Mouse (Mus musculus) CH12.LX (cell line): Measurements from ENCODE around the gene Pik3c2b. TPM values are rescaled to one million over a fixed set of nuclear protein-coding genes. Genes with fewer than 3 reads are reported as not detected.
A peak's percentile ranks its signal among the peaks of the same experiment; 100 is the strongest.

ENCODE experiments used
- DNase-seq: peaks from one replicate; pipeline ENCODE4 v3.0.0-alpha.2; 2013; ENCODE audit errors: extremely low read depth
- H3K27ac ChIP-seq: 2 replicates; pipeline ENCODE4 v1.5.1; 2012; ENCODE audit warnings: low read depth, mild to moderate bottlenecking, control low read depth, moderate library complexity; ENCODE audit not compliant: insufficient read depth
- H3K27me3 ChIP-seq: replicated peaks from 2 replicates; pipeline ENCODE3; 2012; ENCODE audit warnings: inconsistent platforms
- H3K36me3 ChIP-seq, 2 experiments: replicated peaks in 1 of 2; 2 replicates each; pipeline versions ENCODE3 to v1.6.1; 2012; ENCODE audit warnings: inconsistent platforms in 1 of 2, low read length in 1 of 2, mild to moderate bottlenecking in 1 of 2, mixed read lengths in 1 of 2, moderate library complexity in 1 of 2; ENCODE audit not compliant: control insufficient read depth in 1 of 2, insufficient read depth in 1 of 2
- H3K4me1 ChIP-seq, 2 experiments: 2 replicates each; pipeline ENCODE4 v1.6.1; 2012; ENCODE audit warnings: inconsistent platforms in 1 of 2, moderate library complexity in 1 of 2; ENCODE audit not compliant: insufficient read depth in 2 of 2, control insufficient read depth in 1 of 2
- H3K4me2 ChIP-seq: 2 replicates; pipeline ENCODE4 v1.6.1; 2012; ENCODE audit warnings: low read depth, mild to moderate bottlenecking, control low read depth; ENCODE audit not compliant: poor library complexity, insufficient read depth, severe bottlenecking
- H3K4me3 ChIP-seq, 3 experiments: fragments of 150-350 bp in 1 of 3; sonication (generic) in 1 of 3; replicated peaks in 1 of 3; 2 replicates each; pipeline versions ENCODE3 to v1.5.1; 2011 to 2012; ENCODE audit warnings: low read depth in 2 of 3, low read length in 2 of 3, mild to moderate bottlenecking in 2 of 3, moderate library complexity in 2 of 3, control low read depth in 1 of 3, improper control_type of control experiment in 1 of 3, inconsistent platforms in 1 of 3, mixed read lengths in 1 of 3; ENCODE audit not compliant: poor library complexity in 1 of 3
- H3K79me2 ChIP-seq: replicated peaks from 2 replicates; pipeline ENCODE4 v1.6.1; 2012; ENCODE audit warnings: mild to moderate bottlenecking, moderate library complexity; ENCODE audit not compliant: control insufficient read depth, poor library complexity, insufficient read depth, severe bottlenecking; ENCODE audit errors: extremely low read depth
- H3K9ac ChIP-seq: 2 replicates; pipeline ENCODE4 v1.6.1; 2012; ENCODE audit warnings: low read depth, mild to moderate bottlenecking, control low read depth, moderate library complexity; ENCODE audit not compliant: insufficient read depth
- H3K9me3 ChIP-seq: replicated peaks from 2 replicates; pipeline ENCODE3; 2012; ENCODE audit warnings: low read length, inconsistent platforms, mixed read lengths
- CHD1 ChIP-seq: IDR thresholded peaks from 2 replicates; pipeline ENCODE4 v1.6.1; 2012; ENCODE audit warnings: low read depth, low read length, improper control_type of control experiment, inconsistent platforms
- CTCF ChIP-seq, 2 experiments: IDR thresholded peaks in 1 of 2; conservative IDR thresholded peaks in 1 of 2; 2 replicates each; pipeline ENCODE4 v1.5.1; 2011 to 2012; ENCODE audit warnings: low read depth in 2 of 2, low read length in 2 of 2, improper control_type of control experiment in 1 of 2, inconsistent platforms in 1 of 2, mild to moderate bottlenecking in 1 of 2, moderate library complexity in 1 of 2
- GABPA ChIP-seq: IDR thresholded peaks from 2 replicates; pipeline ENCODE4 v1.6.1; 2012; ENCODE audit warnings: low read depth, low read length, improper control_type of control experiment, inconsistent platforms; ENCODE audit not compliant: insufficient replicate concordance
- HCFC1 ChIP-seq: IDR thresholded peaks from 2 replicates; pipeline ENCODE4 v1.6.1; 2012; ENCODE audit warnings: low read depth, mild to moderate bottlenecking, inconsistent platforms, low read length, improper control_type of control experiment
- MAX ChIP-seq: IDR thresholded peaks from 2 replicates; pipeline ENCODE4 v1.6.1; 2011; ENCODE audit warnings: low read length, improper control_type of control experiment
- MAZ ChIP-seq: IDR thresholded peaks from 2 replicates; pipeline ENCODE4 v1.6.1; 2012; ENCODE audit warnings: low read depth, mild to moderate bottlenecking, inconsistent platforms, low read length, improper control_type of control experiment, moderate library complexity
- MXI1 ChIP-seq: IDR thresholded peaks from 2 replicates; pipeline ENCODE4 v1.6.1; 2011; ENCODE audit warnings: mild to moderate bottlenecking, low read depth, low read length, improper control_type of control experiment
- NELFE ChIP-seq: IDR thresholded peaks from 2 replicates; pipeline ENCODE4 v1.6.1; 2011; ENCODE audit warnings: low read depth, low read length, improper control_type of control experiment
- RAD21 ChIP-seq: IDR thresholded peaks from 2 replicates; pipeline ENCODE4 v1.6.1; 2011; ENCODE audit warnings: low read depth, mild to moderate bottlenecking, low read length, improper control_type of control experiment, moderate library complexity
- RCOR1 ChIP-seq: conservative IDR thresholded peaks from 2 replicates; pipeline ENCODE4 v1.6.1; 2012; ENCODE audit warnings: low read depth, mild to moderate bottlenecking, inconsistent platforms, low read length, improper control_type of control experiment
- SMC3 ChIP-seq: IDR thresholded peaks from 2 replicates; pipeline ENCODE4 v1.6.1; 2011; ENCODE audit warnings: low read depth, low read length, improper control_type of control experiment
- TBP ChIP-seq: conservative IDR thresholded peaks from 2 replicates; pipeline ENCODE4 v1.6.1; 2011; ENCODE audit warnings: low read depth, low read length, improper control_type of control experiment
- TCF12 ChIP-seq: IDR thresholded peaks from 2 replicates; pipeline ENCODE4 v1.6.1; 2014; ENCODE audit warnings: low read depth, mild to moderate bottlenecking, inconsistent platforms, low read length, improper control_type of control experiment
- USF1 ChIP-seq: IDR thresholded peaks from 2 replicates; pipeline ENCODE4 v1.6.1; 2014; ENCODE audit warnings: low read depth, mild to moderate bottlenecking, inconsistent platforms, low read length, improper control_type of control experiment
- ZC3H11A ChIP-seq: IDR thresholded peaks from 2 replicates; pipeline ENCODE4 v1.6.1; 2012; ENCODE audit warnings: low read depth, mild to moderate bottlenecking, inconsistent platforms, low read length, improper control_type of control experiment
- ZNF384 ChIP-seq: IDR thresholded peaks from 2 replicates; pipeline ENCODE4 v1.6.1; 2012; ENCODE audit warnings: low read depth, low read length, improper control_type of control experiment, inconsistent platforms
- dilution Hi-C: fragments of 300-500 bp; cut with MboI; formaldehyde crosslinking; loops from 2 replicates; pipeline ENCODE4 v1.14.3; 2020; ENCODE audit warnings: low sequenced_read_pairs; ENCODE audit not compliant: extremely low pct_unique_long_range_greater_than_20kb, extremely low pct_ligation_motif_present
- in situ Hi-C: fragments of 300-500 bp; cut with MboI; formaldehyde crosslinking; loops from 3 replicates; pipeline ENCODE4 v1.14.3; 2019; ENCODE audit warnings: low sequenced_read_pairs, low pct_ligation_motif_present, low pct_unique_long_range_greater_than_20kb, mixed read lengths
- polyA plus RNA-seq: library from polyadenylated mRNA; unstranded; fragments of >175 nt; gene quantifications from 2 replicates; pipeline ENCODE4 v1.2.1, GENCODE M21; 2012; ENCODE audit warnings: low read depth; ENCODE audit not compliant: insufficient read length
- total RNA-seq, 2 experiments: library from RNA; depleted of rRNA; stranded (reverse); fragments of 300-350 nt in 1 of 2; fragments of >200 nt in 1 of 2; gene quantifications; 2 replicates each; pipeline ENCODE4 v1.2.3; 2012 to 2014

The Pik3c2b gene
- total and polyA plus RNA-seq, 3 experiments: 8.7 to 16.5 (median 12.0) TPM

DNA sequence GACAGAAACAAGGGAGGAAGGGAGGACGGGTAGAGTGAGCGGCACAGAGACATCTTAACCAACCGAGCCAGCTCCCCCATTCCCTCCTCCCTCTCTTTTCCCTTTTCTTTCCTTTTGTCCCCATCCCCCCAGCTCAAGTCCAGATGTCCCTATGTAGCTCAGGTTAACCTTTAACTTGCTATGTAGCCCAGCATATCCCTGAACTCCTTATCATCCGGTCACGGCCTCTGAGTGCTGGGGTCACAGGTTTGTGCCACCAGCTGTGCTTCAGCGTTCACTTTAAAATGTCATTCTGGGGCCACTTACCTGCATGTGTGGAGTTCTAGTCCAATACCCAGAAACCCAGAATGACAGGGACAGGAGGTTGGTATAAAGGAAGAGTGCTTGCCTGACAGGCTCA, 78.7 kb downstream of the Pik3c2b start (continued):
- TF ChIP-seq RAD21: no peak

DNA sequence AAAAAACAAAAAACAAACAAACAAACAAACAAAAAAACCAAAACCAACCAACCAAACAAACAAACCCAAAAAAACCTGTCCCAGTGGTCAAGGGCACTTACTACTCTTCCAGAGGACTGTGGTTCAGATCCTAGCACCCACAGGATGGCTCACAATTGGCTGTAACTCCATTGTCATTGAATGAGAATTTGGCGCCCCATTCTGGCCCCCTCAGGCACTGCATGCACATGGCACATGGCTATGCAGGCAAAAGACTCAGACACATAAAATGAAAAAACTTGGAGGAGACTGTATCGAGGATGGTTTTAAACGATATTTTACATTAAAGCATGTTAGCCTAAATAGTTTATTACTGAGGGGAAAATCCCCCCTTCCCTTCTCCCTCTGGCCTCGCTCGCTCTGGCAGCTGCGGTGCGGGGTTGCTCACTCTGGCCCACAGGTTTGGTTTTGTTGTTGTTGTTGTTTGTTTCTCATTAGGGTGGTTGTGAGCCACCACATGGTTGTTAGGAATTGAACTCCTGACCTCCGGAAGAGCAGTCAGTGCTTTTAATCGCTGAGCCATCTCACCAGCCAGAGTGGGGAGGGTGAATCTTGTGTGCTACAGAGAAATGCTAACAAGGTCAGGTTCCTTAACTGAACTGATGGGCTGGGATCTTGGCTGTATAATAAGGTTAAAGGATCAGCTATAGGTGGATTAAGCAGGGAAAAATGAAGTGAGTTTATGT, 80.3 kb downstream of the Pik3c2b start:
- DNase-seq: no peak
- H3K36me3 ChIP-seq: no peaks in the 10 kb centered on the region
- dilution Hi-C loops: no loop called here

DNA sequence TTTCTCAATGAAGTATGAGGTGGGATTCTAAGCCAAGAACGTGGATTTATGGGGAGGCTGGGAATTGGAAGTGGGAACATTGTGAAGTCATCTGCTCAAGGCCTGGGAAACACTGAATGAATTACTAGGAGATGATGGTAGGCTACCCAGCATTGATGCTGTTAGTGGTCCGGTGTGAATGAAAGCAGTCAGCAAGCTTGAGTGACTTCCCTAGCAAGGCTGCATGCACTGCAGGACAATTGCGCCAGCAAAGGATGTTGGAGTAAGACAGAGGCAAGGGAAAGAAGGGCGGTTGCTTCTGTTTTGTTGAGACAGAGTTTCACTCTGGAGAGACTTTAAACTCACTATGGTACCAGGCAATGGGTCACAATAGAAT, 80.9 kb downstream of the Pik3c2b start:
- dilution Hi-C loops: no loop called here
- no peaks in the 10 kb centered on the region for H3K27me3 ChIP-seq
- H3K9ac ChIP-seq: no peak overlapping the region
- TF ChIP-seq MAZ (no peak), ZC3H11A (no peak), USF1 (no peak), CHD1 (no peak), TCF12 (no peak), MXI1 (no peak), HCFC1 (no peak), GABPA (no peak), TBP (no peak), MAX (no peak)
- DNase-seq: no peak
- peaks cover 2% of the 10 kb centered on the region for H3K79me2 ChIP-seq
- in situ Hi-C loops: no loop called here
- peaks cover 0 to 4% of the 10 kb centered on the region in 2 experiments; a peak in 2 of 4 replicates for H3K4me1 ChIP-seq
- no peaks in the 10 kb centered on the region for H3K36me3 ChIP-seq
- no peak overlapping the region for H3K27ac ChIP-seq
- H3K9me3 ChIP-seq: no peaks in the 10 kb centered on the region
- no peak overlapping the region for H3K4me3 ChIP-seq
- no peak overlapping the region for H3K4me2 ChIP-seq

More for the DNA sequence above, 80.3 kb downstream of the Pik3c2b start:
- peak; percentile 18 for TF ChIP-seq RAD21
- TF ChIP-seq SMC3: 0 out of 2 replicates have a peak, but pooled peaks have one; percentile 16
- no peak for TF ChIP-seq ZNF384
- TF ChIP-seq RCOR1: no peak
- TF ChIP-seq NELFE: no peak
- TF ChIP-seq CTCF (conservative IDR thresholded peaks at IDR 0.05 in 1 of 2, IDR thresholded peaks at IDR 0.05 in 1 of 2; ENCODE audit: low read depth in 2 of 2, low read length in 2 of 2): peak in 1 of 2 experiments; percentile 48; a peak in 2 of 4 replicates
- no peak overlapping the region for H3K27ac ChIP-seq
- H3K4me1 ChIP-seq: peaks cover 0 to 4% of the 10 kb centered on the region in 2 experiments; a peak in 2 of 4 replicates
- in situ Hi-C loops: no loop called here
- H3K4me2 ChIP-seq: no peak overlapping the region
- no peaks in the 10 kb centered on the region for H3K79me2 ChIP-seq
- H3K9ac ChIP-seq: no peak overlapping the region
- H3K27me3 ChIP-seq: no peaks in the 10 kb centered on the region
- no peak overlapping the region for H3K4me3 ChIP-seq
- no peaks in the 10 kb centered on the region for H3K9me3 ChIP-seq
